Mouse (Mus musculus) B cell, adult 62 days (primary cell): ENCODE data around the gene Ascl2. TPM values are rescaled to one million over a fixed set of nuclear protein-coding genes. Genes with fewer than 3 reads are reported as not detected.

Experiments used
- total RNA-seq: library from RNA; stranded (reverse); gene quantifications from 4 replicates; pipeline ENCODE4 v1.2.4, GENCODE M21; 2023

The Ascl2 gene
- total RNA-seq = not detected in 4 replicates

DNA sequence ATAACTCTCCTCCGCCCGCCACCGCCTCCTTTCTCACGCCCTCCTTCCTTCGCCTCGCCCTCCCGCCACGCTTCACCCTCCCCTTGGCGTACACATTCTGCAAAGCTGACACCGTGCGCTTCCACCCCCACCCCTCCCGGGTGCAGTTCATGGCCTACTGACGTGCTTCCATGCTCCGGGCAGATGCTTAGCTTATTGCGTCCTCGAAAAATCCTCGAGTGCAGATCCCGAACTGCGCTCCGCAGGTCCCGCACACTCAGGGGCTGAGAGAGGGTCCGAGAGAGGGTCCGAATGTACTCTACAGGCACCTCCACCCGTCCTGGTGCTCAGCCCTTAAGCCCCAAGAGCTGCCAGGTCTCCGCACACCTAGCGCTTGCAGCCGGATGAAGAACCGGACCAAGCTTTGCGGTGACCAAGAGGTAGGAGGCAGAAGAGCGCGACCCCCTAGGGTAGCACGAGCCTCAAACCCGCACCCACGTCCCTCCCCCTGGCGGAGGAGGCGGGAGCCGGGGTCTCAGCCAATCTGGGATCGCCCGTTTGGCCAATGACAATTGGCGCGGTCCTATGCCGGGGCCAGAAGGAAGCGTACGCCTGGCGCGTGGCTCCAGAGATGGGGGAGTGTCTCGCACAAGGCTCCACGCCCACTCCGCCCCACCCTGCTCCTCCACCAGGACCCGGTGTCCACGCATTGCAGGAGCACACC, at the start of gene Ascl2:
Ascl2 (minus strand) TSS at position 456 of the 703 bp plus-strand sequence.

GRCm38 (mm10) chr7:143004727-143005343, 35.8 kb upstream of the Ascl2 start, which contains the start of gene Tspan32:
TSS of gene Tspan32 (plus strand) at chr7:143005046.

DNA sequence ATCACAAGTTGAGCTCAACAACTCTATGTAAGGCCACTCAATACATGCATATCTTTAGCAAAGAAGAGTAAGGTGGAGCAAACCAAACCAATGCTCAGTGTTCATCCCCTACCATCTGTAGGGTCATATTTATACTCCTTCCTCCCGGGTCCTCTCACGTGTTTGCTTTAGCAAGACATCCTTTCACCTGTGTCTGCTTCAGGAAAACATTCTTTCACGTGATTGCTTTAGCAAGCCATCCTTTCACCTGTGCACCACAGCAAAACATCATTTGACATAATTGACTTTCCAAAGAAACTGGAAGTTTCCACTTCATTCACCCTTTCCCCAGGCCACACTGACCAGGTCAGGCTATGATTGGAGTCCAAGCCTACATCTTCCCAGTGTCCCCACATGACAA, 38.0 kb downstream of the Ascl2 start, which contains the start of gene Th:
Th (minus strand) TSS at position 101 of the 400 bp plus-strand sequence.

Other genes with a start within 250 kb of the Ascl2 start
- gene Ins2, start 225.9 kb downstream of the Ascl2 start, total RNA-seq = not detected in 4 replicates
- not detected in 4 replicates for gene Th, start 38.1 kb downstream of the Ascl2 start, total RNA-seq
- 139 to 151 TPM (median 148 TPM) in 4 replicates for gene Tspan32, start 35.8 kb upstream of the Ascl2 start, total RNA-seq
- gene Cd81, start 83.5 kb upstream of the Ascl2 start, total RNA-seq = 212 to 228 TPM (median 220 TPM) in 4 replicates
- 20.2 to 23.2 TPM (median 22.1 TPM) in 4 replicates for gene Tssc4, start 100.0 kb upstream of the Ascl2 start, total RNA-seq
- gene Trpm5, start 125.4 kb upstream of the Ascl2 start, total RNA-seq = 1.5 to 3.3 TPM (median 2.1 TPM) in 4 replicates
- gene Kcnq1, start 137.1 kb upstream of the Ascl2 start, total RNA-seq = not detected in 4 replicates